8 mouse cellular contexts compared by ENCODE assay signal in the genomic region with DNA sequence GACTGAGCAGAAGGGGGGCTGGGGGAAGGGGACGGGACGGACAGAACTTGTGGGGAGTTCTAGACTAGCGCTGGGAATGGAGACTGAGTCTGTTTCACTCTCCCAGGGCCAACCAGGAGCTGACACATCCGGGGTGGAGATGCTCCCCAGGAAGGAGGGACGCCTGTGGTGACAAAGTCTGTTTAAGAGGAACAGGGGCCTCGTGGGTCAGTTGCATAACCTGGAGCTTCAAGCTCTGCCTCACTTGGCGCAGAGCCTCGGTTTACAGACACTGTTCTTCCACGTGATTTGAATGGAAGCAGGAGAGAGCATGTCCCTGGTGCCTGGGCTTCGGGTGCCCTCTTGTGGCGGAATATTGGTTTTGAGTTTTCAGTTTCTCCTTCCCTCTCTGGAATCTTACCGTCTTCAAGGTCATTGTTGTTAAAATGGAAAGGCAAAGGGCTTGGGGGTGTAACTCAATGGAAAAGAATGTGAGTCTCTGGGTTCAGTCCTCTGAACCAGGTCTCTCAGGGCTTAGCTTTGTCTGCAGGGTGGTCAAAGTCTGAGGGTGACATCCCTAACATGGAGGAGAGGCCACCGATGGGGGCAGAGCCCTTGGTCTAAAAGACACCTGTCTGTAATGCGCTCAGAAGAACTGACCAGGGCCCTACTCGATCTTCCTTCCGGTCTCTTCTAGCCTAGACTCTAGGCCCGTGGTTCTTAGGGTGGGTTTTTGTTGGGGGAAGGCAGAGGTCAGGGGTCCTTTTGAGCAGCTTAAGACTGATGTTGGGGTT. TPM values are rescaled to one million over a fixed set of nuclear protein-coding genes. Genes with fewer than 3 reads are reported as not detected.
DNase-seq lines count a peak whose midpoint lies in the region; ATAC-seq and TF ChIP-seq lines count a peak whose summit lies in the region.

No protein-coding gene starts in this region.

- H3K27ac ChIP-seq in hindbrain, embryonic 10.5 days = peak overlapping the region; percentile 71
- no peak overlapping the region for H3K27ac ChIP-seq in lung, postnatal 0 days (ENCODE audit: low read length)

- ATAC-seq in frontal cortex, adult (ENCODE audit: low TSS enrichment) = peak; percentile 94
- ATAC-seq in lung, postnatal 0 days = peak; percentile 94

- no peak overlapping the region for H3K9ac ChIP-seq in lung, postnatal 0 days (replicated peaks; ENCODE audit: low read depth)

- peak; percentile 97 for TF ChIP-seq CTCF in lung, postnatal 0 days (IDR thresholded peaks at IDR 0.05)

- peak; percentile 36; the same call in 1 of the 2 replicates for TF ChIP-seq EP300 in lung, postnatal 0 days (IDR thresholded peaks at IDR 0.05)

- peak overlapping the region; percentile 37 for H3K4me2 ChIP-seq in lung, postnatal 0 days (replicated peaks; ENCODE audit: low read depth, low read length)

- H3K27me3 ChIP-seq in hindbrain, embryonic 10.5 days (ENCODE audit: insufficient read depth, poor library complexity, severe bottlenecking) = peaks cover 18% of the 10 kb centered on the region
- H3K27me3 ChIP-seq in lung, postnatal 0 days (replicated peaks; ENCODE audit: insufficient read depth, low read length) = no peaks in the 10 kb centered on the region

- peaks cover 9% of the 10 kb centered on the region for H3K4me1 ChIP-seq in hindbrain, embryonic 10.5 days (replicated peaks)
- no peaks in the 10 kb centered on the region for H3K4me1 ChIP-seq in lung, postnatal 0 days (ENCODE audit: insufficient read depth, low read depth, low read length)

- H3K4me3 ChIP-seq in hindbrain, embryonic 10.5 days = peak overlapping the region; percentile 28
- H3K4me3 ChIP-seq in lung, postnatal 0 days (ENCODE audit: low read depth, low read length) = no peak overlapping the region

- H3K36me3 ChIP-seq in hindbrain, embryonic 10.5 days = no peaks in the 10 kb centered on the region
- H3K36me3 ChIP-seq in lung, postnatal 0 days (ENCODE audit: insufficient read depth, low read length) = no peaks in the 10 kb centered on the region

- 23% methylated on average over 17 of the region's 17 CpGs for WGBS in hindbrain, embryonic 10.5 days
- WGBS in lung, postnatal 0 days = 15% methylated on average over 17 of the region's 17 CpGs

- DNase-seq in MEL-GATA-1-ER (ENCODE audit: extremely low read depth, low read depth) = peak; percentile 92
- DNase-seq in cerebellum, adult 8-10 months = peak; percentile 95
- DNase-seq in hindbrain, embryonic 10.5 days (ENCODE audit: low spot score) = peak; percentile 83
- peak; percentile 95 for DNase-seq in layer of hippocampus, adult 9-11 months
- DNase-seq in lung, postnatal 0 days (ENCODE audit: low spot score) = peak; percentile 99
- peak; percentile 91 for DNase-seq in ovary, postnatal 14 days (ENCODE audit: low spot score)
- DNase-seq in thymus, postnatal 14 days = peak; percentile 90

- no peaks in the 10 kb centered on the region for H3K9me3 ChIP-seq in hindbrain, embryonic 10.5 days
- H3K9me3 ChIP-seq in lung, postnatal 0 days (ENCODE audit: low read length) = no peaks in the 10 kb centered on the region

RNA-seq across cellular contexts. Expression of gene Tuba3a, which starts 14.2 kb away (rescaled TPM):
- polyA plus RNA-seq in hindbrain, embryonic 10.5 days (2016; fragmentation: Nextera tagmentation; extraction: Ambion mirVana) = 0.17 TPM in 1 of 2 replicates, not detected in the other
- polyA plus RNA-seq in lung, postnatal 0 days (2015; fragmentation: Nextera tagmentation; extraction: Ambion mirVana) = not detected in 2 replicates

RNA-seq across cellular contexts. Expression of gene Cd27, which starts 34.8 kb away (rescaled TPM):
- polyA plus RNA-seq in hindbrain, embryonic 10.5 days (2016; fragmentation: Nextera tagmentation; extraction: Ambion mirVana) = 1.2 TPM in 2 replicates
- polyA plus RNA-seq in lung, postnatal 0 days (2015; fragmentation: Nextera tagmentation; extraction: Ambion mirVana) = 2.4 and 3.0 TPM in 2 replicates

RNA-seq across cellular contexts. Expression of gene Tapbpl, which starts 40.0 kb away (rescaled TPM):
- polyA plus RNA-seq in hindbrain, embryonic 10.5 days (2016; fragmentation: Nextera tagmentation; extraction: Ambion mirVana) = 1.9 TPM in 2 replicates
- 14.2 and 16.9 TPM in 2 replicates for polyA plus RNA-seq in lung, postnatal 0 days (2015; fragmentation: Nextera tagmentation; extraction: Ambion mirVana)

RNA-seq across cellular contexts. Expression of gene Ltbr, which starts 42.0 kb away (rescaled TPM):
- polyA plus RNA-seq in hindbrain, embryonic 10.5 days (2016; fragmentation: Nextera tagmentation; extraction: Ambion mirVana) = 21.0 and 22.7 TPM in 2 replicates
- polyA plus RNA-seq in lung, postnatal 0 days (2015; fragmentation: Nextera tagmentation; extraction: Ambion mirVana) = 96.7 and 100 TPM in 2 replicates

RNA-seq across cellular contexts. Expression of gene Scnn1a, which starts 48.8 kb away (rescaled TPM):
- 0.40 and 0.42 TPM in 2 replicates for polyA plus RNA-seq in hindbrain, embryonic 10.5 days (2016; fragmentation: Nextera tagmentation; extraction: Ambion mirVana)
- polyA plus RNA-seq in lung, postnatal 0 days (2015; fragmentation: Nextera tagmentation; extraction: Ambion mirVana) = 106 and 123 TPM in 2 replicates
